Mouse (Mus musculus): ENCODE results near the gene 2610301B20Rik.
"Not testable (repeated sequence)": the region's sequence is repeated elsewhere in the genome, so short reads cannot be mapped to it uniquely, and the experiment has no call there.

Gene 2610301B20Rik

GRCm38 (mm10) chr4:10873920-10874665 is at the start of gene 2610301B20Rik:
TSS of gene 2610301B20Rik (plus strand) at chr4:10874498.
- peak; percentile 79 to 85 for DNase-seq

DNA sequence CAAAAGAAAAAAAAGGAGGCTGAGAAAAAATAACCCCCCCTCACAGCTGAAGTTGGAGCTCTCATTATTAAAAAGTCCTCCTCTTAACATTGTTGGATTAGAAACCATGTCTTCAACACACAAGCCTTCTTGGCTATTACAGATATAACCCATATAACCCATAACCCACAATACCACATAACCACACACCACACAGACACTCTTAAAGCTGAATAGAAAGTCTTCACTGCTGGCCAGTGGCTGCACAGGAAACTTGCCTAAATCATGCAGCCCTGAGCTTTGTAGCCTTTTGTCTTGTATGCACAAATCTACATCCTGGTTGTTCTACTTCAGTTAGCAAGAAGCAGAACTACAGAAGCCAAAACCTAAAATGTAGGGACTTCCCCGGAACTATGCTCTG is 41.0 kb upstream of the 2610301B20Rik start:
- no peak for DNase-seq

- no peak for DNase-seq
These were observed 38.8 kb upstream of the 2610301B20Rik start for GRCm38 (mm10) chr4:10835252-10836051.

DNA sequence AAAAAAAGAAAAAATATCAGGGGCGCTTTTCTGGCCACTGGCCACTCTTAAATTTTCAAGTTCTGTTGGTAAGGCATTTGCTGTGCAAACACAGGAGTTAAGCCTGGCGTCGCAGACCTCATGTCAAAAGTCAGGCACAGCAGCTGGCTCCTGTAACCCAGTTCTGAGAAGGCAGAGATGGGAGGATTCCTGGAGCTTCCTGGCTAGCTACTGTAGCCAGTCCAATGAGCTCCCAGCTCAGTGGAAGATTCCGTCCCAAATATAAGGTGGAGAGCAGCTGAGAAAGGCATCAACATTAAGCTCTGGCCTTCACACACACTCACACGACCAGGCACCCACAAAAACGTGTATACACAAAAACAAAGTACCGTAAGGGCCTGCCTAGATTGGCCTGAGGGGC is 28.4 kb upstream of the 2610301B20Rik start:
- DNase-seq: no peak

DNA sequence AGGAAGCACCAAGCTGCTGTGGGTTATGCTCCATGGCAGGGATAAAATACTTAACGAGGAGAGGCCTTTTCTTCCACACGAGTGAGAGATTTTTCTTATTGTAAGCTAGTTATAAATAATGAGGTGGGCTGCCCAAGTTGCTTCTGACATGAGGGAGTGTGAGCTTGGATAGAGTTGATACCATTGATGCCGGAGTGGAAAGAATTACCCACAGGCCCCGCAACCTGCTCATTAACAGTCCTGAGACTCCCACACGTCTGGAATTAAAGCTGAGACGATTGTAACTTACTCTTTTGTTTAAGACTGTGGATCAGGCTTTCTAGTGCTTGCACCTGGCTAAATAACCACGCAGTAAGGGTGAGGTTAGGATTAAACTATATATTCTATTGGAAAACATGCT is 24.5 kb upstream of the 2610301B20Rik start:
- DNase-seq: no peak

DNA sequence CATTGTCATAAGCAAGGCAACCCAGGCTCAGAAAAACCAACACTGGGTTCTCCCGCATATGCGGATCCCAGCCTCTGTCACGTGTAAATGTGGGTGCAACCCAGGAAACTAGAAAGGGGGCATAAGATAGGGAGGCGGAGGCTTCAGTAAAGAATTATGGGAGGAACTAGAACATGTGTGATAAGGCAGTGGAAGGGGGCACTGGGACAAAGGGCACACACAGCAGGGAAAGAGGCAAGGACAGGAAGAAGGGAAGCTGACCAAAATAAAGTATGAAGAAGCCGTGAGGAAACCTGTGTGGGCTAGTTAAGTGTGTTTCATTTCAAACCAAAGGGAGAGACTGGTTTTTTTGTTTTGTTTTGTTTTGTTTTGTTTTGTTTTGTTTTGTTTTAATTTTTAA is 23.3 kb upstream of the 2610301B20Rik start:
- no peak for DNase-seq

DNA sequence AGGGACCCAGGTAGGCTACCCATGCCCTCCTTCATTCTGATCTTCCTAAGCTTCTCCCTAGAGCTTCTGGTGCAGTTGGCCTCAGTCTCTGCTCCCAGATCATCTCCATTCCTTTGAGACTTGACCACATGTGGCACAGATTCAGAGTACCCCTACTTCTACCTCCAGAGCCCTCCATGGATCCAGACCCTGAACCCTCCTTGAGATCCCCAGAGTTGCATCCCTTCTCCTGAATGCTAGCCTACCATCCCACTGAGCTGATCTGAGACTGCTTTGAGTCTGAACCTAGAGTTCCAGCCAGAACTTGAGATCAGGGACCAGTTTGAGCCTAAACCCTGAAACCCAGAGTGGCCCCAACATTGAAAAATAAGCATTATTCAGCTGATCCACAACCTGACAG is 15.1 kb upstream of the 2610301B20Rik start:
- DNase-seq: no peak

DNA sequence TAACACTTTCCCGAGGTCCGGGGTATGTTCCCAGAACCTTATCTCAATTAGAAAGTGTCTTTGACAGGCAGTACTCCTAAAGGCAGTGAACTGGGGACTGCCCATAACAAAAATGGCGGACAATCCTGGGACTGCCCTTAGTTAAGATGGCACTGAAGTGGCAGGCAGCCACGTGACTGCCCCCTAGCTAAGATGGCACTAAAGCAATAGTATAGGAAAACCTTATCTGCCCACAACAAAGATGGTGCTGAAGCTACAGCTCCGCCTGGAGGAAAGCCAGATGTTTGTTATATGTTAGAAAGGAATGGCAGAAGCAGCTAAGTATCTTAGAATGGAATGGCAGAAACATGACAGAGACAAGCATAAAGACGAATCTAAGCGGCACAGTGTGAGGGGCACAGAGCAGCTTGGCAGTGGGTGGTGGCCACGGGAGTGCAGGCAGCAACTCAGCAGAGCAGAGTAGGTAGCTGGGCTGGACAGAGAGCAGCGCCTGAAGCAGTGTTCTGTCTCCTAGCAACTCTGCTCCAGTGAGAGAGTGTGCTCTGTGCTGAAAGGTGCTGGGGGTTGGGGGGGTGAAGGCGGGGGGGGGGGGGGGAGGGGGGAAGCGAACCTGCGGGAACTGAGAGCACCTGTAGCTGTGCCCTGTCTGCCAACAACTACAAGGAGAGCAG is 14.3 kb upstream of the 2610301B20Rik start:
- DNase-seq: no peak

- no peak for DNase-seq
These were observed 13.5 kb upstream of the 2610301B20Rik start for GRCm38 (mm10) chr4:10860825-10861224.

- not testable (repeated sequence) for DNase-seq
These were observed 11.4 kb upstream of the 2610301B20Rik start for GRCm38 (mm10) chr4:10862882-10863281.

DNA sequence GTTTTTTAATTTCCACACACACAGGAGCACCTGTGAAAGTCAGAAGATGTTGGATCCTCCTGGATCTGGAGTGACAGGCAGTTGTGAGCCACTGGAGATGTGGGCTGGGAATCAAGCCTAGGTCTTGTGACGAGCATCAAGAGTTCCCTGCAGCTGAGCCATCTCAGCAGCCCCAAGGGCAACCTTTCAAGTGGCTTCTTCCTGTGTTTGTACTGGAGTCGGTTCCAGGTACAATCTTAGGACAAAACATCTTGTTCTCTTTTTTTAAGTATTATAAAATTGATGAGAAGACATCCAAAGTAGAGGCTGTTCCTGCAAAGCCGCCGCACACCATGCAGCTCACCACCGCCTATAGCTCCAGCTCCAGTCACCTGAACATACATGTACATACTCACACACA is 2.1 kb upstream of the 2610301B20Rik start:
- DNase-seq: no peak

DNA sequence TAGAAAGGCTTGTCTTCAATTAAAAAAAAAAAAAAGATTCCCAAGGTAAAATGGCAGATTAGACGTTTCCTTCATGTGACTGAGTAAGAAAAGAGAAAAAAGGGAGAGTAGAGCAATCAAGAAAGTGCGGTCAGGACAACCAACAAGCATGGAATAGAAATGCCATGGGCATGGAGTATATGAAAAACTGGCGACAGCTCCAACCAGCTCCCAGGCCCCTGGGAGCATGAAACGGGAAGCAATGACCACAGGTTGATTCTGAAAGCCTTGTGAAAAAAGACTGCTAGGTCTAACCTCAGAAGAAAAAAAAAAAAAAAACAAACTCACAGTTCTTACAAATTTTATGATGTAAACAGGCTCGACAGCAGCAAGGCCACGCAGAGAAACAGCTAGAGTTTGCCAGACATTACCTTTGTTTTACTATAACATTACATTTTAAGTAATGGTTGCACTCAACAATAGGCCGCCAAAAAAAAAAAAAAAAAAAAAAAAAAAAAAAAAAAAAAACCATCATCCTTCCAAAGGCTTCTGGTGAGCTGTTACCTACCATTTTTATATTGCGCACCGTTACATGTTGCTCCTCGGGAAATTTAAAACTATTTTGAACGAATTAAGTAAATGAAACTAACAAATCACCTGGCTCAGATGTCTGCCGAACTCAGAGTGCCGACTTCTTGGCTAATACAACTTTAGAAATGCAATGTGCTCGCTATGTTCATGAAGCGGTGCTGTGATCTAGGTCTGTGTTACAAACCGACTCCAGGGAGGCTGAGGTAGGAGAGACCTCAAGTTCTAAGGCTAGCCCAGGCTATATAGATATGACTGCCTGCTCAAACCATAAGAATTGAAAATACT is 1.4 kb upstream of the 2610301B20Rik start:
- DNase-seq: no peak

GRCm38 (mm10) chr4:10873549-10873919 is 764 bp upstream of the 2610301B20Rik start:
- peak in 1 of 2 experiments; percentile 16 for DNase-seq

DNA sequence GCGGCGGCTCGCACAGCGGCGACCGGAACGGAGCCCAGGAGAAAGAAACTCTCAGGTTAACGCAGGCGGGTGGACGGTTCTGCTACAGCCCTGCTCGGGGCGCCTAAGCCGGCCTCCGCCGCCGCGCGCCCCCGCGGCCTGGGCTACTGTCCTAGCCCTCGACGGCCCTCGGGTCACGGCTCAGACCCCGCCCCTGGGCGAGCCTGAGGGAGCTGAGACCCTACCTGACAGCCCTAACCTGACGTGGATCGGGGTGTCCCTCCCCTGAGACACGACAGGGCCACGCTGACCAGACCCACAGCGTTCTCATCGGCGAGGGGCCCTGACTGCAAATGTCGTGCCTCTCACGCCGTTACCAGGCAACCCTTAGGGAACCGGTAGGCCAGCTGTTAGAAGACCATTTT is 422 bp downstream of the 2610301B20Rik start:
- DNase-seq: peak; percentile 45 to 55

DNA sequence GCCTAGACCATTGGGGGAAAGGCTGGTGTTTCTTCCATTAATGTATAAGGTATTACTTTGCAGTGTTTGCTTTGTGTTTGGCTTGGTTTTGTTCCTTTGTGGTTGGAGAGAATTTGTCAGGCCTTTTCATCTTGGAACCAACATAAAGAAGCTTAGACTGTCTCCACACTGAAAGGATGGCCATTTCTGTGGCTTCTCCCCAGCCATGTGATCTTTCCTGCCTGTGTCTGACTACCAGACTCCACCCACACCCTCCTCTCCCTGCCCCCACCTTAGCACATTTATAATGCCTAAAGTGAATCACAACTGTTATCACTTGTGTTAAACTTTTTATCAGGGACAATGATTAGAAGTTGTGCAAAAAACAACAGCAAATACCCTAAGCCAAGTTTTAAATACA is 1.1 kb downstream of the 2610301B20Rik start:
- DNase-seq: no peak

- no peak for DNase-seq
These were observed 2.8 kb downstream of the 2610301B20Rik start for GRCm38 (mm10) chr4:10877057-10877456.

DNA sequence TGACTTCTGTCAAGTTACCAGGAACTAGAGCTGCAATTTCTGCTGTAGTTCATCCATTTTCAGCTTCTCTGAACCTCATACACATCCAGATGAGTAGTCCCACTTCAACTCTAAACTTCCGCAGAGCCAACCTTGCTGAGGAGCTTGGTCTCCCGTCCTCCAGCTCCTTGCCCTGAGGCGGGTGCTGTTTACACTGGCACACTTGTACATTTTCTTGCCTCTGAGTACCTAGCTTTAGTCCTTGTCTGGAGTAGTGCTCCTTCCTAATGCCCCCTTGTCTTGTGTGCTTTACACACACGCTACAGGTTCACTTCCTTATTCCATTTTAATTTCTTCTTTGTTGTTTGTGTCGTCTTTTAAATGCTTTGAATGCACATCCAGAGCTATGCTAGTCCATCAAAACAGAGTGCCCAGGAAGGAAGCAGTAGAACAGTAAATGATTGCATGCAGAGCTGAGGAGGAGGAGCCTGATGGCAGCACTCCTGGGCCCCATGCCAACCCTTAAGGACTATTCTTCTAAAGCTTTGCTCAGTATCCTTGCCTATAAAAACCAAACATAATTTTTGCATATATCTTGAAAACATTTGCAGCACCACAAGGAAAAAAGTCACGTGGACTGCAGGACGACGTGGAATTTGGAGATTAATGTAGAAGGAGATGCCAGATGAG is 9.6 kb downstream of the 2610301B20Rik start:
- DNase-seq: no peak

DNA sequence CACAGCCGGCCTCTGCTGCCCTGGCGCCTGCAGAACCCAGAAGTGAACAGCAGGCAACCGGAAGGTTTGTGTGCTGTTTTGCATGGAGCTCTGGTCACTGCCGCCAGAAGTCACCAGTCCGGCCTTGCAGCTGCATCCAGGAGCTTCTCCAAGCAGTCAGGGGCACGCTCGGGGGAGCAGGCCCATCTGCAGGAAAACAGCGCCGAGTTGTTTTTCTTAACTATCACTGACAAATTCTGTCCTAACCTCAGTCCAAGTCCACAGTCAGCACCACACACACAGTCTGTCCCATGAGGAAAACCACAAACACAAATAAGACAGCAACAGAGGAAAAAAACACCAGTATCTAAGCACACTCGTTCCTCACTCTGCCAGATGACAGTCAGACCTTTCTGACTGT is 14.5 kb downstream of the 2610301B20Rik start:
- DNase-seq: no peak

- DNase-seq: no peak
These were observed 22.0 kb downstream of the 2610301B20Rik start for GRCm38 (mm10) chr4:10896262-10896661.

DNA sequence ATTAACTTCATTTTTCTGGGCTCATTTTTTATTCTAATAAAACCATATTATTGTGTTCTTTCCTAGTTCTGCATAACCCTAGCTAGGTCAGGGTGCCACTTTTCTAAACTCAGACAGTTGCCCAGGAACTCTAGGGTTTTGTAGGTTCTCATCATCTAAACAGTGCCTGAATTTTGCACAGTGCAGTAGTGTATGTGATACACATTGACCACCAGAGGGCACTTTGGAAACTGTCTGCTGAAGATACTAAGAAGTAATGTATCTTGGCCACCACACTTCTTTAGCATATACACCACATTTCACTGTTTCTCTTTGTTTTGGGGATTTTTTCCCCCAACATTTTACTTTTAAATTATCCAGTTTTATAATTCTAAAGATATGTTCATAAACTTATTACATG is 22.6 kb downstream of the 2610301B20Rik start:
- DNase-seq: no peak

GRCm38 (mm10) chr4:10905234-10905801 is 31.0 kb downstream of the 2610301B20Rik start:
- DNase-seq: no peak

- DNase-seq: not testable (repeated sequence)
These were observed 37.1 kb downstream of the 2610301B20Rik start for GRCm38 (mm10) chr4:10911417-10911816.

Data from thymus, adult 18-20 months (tissue).